Mouse (Mus musculus) layer of hippocampus, adult 9-11 months (tissue): Measurements from ENCODE around the gene Hnrnpa0.
"Not testable (repeated sequence)": the region's sequence is repeated elsewhere in the genome, so short reads cannot be mapped to it uniquely, and the experiment has no call there.

ENCODE experiments used
- DNase-seq: peaks from one replicate; pipeline ENCODE4 v3.0.0; 2022

Hnrnpa0 gene

DNA sequence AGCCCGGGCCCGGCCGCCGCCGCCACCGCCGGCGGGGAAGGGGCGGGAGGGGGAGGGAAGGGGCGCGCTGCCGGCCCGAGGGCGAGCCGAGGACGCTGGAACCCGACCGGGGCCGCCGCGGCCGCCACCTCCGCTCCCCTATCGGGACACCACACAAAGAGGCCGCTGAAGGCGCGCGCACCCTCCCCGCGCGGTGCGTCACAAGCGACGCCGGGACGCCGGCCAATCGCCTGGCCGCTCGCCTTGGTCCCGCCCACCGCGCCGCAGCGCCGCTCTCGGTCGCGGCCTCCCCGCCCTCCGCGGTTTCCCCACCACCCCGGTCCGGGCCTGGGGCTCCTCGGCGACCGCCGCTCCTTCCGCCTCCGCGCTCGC is at the start of gene Hnrnpa0:
Gene Hnrnpa0 (minus strand): TSS at position 161 of the 372 bp plus-strand sequence.
- peak; percentile 92 for DNase-seq

GRCm38 (mm10) chr13:58177511-58178208 is 49.3 kb upstream of the Hnrnpa0 start:
- DNase-seq, result peak; percentile 99

DNA sequence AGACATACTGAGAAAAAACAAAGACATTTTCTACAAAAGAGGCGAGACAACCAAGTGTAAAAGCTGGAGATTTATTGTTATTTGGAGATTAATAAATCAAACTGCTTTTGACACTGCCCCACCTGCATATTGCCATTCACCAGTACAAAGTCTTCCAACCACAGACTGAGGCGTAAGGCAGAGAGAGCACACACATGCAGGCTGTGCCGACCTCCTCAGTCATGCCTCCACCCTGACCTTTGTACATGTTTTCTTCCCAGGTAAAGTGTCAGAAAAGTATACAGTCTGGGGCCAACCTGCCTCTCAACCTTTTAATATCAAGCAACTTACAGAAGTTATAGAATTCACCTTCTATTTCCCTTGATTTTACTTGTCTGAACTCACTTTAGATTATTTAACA is 47.7 kb upstream of the Hnrnpa0 start:
- DNase-seq, result no peak

DNA sequence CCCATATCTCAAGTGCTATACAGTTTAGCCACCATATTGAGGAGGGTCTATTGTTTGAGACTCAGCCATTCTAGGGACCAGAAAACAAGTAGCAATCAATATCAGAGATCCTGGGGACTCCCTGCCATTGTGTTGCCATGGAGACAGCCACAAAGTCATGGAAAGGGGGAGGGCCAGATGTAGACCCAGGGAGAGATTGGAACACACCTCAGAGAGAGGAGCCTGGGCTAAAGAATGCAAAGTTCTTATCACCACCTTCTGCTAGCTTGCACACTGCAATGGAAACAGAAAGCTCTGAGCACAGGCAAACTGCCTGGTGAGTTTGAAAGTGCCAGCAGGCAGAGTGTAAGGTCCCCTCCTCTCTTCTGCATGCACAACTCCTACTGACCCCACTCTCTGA is 39.8 kb upstream of the Hnrnpa0 start:
- DNase-seq, result no peak

GRCm38 (mm10) chr13:58163343-58163742 is 35.0 kb upstream of the Hnrnpa0 start:
- DNase-seq, result no peak

- DNase-seq, result no peak
Measured at GRCm38 (mm10) chr13:58160761-58161160, 32.4 kb upstream of the Hnrnpa0 start.

- peak; percentile 92 for DNase-seq
Measured at GRCm38 (mm10) chr13:58158099-58158912, 29.9 kb upstream of the Hnrnpa0 start.

GRCm38 (mm10) chr13:58157447-58158098 is 29.2 kb upstream of the Hnrnpa0 start, which contains the start of gene Idnk:
Idnk (plus strand) TSS chr13:58157649.
- peak; percentile 82 for DNase-seq

DNA sequence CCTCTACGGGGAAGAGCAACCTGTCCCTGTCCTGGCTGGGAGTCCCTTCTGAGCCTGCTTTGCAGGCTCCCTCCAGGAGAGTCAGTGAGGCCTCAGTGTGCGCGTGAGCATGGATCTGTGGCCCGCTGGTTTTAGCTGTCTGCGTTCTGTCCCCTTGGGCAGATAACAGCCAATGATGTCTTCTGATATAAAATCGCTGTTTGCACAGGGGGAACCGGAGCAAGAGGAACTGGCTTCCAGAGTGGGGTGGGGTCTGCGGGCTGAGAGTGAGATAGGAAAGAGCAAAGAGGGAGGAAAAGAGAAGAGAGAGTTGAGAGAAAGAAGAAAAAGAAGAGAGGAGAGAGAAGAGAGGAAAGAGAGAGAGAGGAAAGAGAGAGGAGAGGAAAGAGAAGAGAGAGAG is 28.7 kb upstream of the Hnrnpa0 start:
- no peak for DNase-seq

- no peak for DNase-seq
Measured at GRCm38 (mm10) chr13:58156031-58156430, 27.7 kb upstream of the Hnrnpa0 start.

GRCm38 (mm10) chr13:58150442-58150841 is 22.1 kb upstream of the Hnrnpa0 start:
- no peak for DNase-seq

DNA sequence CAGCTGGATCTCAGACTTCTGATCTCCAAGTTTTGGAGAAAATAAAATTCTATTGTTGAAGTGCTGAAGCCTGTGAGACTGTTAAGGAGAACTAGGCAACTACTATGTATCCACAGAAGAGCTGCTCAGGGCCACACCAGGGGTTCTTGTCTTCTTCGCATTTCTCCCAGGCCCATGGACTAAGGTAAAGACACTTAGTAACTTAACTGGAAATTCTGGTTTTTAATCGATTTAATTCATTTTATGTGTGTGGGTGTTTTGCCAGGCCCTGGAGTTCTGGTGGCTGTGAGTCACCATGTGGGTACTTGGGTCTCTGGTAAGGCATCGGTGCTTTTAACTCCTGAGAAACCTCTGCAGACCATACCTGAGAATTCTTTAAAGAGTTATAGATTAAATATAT is 21.3 kb upstream of the Hnrnpa0 start:
- DNase-seq, result no peak

DNA sequence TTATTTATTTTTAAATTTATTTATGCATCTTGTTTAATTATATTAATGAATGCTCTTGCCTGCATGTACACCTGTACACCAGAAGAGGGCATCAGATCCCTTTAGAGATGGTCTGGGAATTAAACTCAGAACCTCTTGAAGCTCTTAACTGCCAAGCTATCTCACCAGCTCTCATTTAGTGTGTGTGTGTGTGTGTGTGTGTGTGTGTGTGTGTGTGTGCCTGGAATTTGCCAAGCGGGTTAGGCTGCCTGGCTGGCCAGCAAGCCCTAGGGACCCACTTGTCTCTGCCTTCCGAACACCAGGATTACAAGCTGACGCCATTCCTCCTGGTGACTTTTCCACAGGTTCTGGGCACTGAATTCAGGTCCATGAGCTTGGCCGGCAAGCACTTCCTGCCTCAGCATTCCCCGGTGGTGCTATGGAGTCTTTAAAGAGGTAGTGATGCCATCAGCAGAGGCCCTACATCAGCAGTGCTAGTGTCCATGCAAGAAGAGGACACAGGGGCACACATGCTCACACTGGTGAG is 20.7 kb upstream of the Hnrnpa0 start:
- no peak for DNase-seq

DNA sequence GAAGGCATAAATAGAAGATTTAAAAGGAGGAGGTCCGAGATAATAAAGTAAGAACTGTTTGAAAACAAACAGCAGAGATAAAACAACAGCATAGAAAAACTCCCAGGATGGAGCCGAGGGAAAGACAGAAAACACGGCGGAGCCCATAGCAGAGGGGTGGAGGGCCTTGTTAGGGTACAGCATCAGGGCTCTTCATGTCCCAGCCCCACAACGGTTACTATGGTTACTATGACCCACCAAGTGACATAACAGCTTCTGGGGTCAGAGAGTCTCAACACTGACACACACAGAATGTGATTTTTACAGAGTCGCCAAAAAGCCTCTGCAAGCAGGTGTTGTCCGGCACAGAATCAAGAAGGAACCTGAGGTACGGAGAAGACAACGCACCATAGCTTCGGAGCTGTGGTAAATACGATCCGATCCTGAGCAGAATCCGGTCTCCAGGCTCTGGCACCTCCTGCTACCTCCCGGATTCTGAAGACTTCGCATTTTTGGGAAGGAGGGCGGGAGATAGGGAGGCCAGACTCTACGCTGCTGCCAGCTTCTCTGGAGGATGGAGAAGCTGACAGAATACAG is 20.0 kb upstream of the Hnrnpa0 start:
- no peak for DNase-seq

- no peak for DNase-seq
Measured at GRCm38 (mm10) chr13:58147760-58148159, 19.4 kb upstream of the Hnrnpa0 start.

GRCm38 (mm10) chr13:58146603-58147002 is 18.2 kb upstream of the Hnrnpa0 start:
- not testable (repeated sequence) for DNase-seq

DNA sequence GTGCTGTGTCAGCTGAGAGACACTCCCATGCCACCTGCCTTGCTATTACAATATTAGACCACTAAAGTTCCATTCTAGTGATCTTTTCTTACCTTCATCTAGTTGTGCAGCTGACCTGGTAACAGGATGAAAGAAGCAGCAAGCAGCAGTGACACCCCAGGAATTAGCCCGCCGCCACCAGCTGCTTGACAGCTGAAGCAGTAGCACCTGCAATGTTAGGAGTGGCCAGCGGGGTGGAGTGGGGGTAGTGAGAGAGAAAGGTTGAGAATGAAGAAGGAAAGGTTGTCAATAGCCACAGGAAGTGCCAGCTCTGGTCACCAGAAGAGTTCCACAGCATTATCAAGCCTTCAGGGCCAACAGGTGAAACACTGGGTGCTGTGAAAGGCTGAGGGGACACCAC is 3.3 kb upstream of the Hnrnpa0 start:
- DNase-seq, result no peak

DNA sequence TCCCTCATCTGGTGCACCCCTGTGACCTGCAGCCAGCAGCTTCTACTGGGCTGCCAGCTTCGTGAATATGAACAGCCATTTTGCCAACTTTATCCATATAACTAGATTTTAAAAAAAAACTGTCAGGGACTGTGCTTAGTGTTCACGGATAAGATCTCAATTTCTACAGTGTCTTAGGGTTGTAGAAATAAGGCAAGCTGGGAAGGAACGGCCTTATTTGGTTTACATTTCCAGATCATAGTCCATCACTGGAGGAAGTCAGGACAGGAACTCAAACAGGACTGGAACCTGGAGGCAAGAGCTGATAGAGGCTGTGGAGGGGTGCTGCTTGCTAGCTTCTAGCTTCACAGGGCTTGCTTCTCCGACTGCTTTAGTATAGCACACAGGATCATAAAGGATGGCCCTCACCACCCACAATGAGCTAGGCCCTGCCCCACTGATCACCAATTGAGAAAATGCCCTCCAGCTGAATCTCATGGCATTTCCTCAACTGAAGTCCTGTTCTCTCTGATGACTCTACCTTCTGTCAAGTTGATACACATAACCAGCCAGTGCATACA is 1.4 kb upstream of the Hnrnpa0 start:
- DNase-seq, result no peak

DNA sequence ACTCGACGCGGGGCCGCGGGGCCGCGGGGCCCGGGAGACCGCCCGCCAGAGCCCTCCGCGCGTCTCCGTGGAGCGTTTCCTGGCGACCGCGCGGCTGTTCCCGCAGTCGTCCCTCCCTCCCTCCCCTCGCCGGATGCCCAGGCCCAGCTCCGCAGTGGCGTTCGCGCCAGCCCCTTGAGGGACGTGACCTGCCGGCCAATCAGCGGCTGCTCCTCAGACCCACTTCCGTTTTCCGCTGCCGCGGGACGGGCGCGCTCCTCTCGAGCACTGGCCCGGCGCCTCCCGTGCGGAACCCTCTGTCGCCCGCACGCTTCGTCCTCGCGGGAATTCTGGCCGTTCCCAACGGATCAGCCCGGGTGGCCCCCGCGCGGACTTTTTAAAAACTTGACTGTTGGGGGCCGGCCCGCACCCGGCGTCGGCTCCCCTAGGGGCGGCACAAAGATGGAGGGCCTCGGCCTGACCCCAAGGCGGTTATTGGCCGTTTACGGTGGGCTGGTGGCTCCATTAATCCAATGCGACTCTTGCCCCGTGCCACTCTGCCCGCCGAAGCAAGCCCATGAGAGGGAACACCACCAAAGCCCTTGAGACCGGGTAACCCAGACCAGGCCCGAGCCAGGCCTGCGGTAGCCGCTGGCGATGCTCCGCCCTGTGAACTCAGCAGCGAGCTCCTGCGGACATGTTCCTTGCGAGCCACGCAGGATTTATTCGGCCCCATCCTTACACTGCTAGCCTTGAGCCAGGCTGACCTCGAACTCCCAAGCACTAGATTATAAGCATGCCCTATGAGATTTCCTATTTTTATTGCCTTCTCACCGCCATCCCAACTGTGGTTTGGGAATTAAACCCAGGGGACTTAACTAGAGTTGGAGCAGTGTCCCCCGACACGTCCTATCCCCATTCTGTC is 664 bp upstream of the Hnrnpa0 start:
- DNase-seq, result peak; percentile 96

DNA sequence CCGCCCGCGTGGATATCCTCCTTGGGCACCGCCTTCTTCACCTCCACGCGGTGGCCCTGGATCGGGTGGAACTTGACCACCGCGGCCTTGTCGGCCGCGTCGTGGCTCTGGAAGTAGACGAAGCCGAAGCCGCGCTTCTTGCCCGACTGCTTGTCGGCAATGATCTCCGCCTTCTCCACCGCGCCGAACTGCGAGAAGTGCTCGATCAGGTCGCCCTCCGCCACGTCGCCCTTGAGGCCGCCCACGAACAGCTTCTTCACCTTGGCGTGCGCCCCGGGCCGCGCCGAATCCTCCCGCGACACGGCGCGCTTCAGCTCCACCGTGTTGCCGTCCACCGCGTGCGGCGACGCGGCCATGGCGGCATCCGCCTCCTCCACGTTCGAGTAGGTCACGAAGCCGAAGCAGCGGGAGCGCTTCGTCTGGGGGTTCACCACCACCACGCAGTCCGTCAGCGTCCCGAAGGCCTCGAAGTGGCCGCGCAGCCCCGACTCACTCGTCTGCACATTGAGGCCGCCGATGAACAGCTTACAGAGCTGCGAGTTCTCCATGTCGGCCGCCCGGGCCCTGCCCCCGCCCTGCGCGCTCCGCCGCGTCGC is 492 bp downstream of the Hnrnpa0 start:
- DNase-seq, result peak; percentile 62
